Mouse (Mus musculus): Measurements from ENCODE around the gene Golga1.

The Golga1 gene

GRCm38 (mm10) chr2:39006149-39006730 lies 59.1 kb downstream of the Golga1 start:
- no peak for DNase-seq (ENCODE audit: low read depth, low spot score)

- DNase-seq (ENCODE audit: low read depth, low spot score), result peak; percentile 70
These were observed 59.7 kb downstream of the Golga1 start, which contains the start of gene Rpl35 for GRCm38 (mm10) chr2:39005574-39006079. Gene Rpl35, minus strand, starts transcription at chr2:39005624.

DNA sequence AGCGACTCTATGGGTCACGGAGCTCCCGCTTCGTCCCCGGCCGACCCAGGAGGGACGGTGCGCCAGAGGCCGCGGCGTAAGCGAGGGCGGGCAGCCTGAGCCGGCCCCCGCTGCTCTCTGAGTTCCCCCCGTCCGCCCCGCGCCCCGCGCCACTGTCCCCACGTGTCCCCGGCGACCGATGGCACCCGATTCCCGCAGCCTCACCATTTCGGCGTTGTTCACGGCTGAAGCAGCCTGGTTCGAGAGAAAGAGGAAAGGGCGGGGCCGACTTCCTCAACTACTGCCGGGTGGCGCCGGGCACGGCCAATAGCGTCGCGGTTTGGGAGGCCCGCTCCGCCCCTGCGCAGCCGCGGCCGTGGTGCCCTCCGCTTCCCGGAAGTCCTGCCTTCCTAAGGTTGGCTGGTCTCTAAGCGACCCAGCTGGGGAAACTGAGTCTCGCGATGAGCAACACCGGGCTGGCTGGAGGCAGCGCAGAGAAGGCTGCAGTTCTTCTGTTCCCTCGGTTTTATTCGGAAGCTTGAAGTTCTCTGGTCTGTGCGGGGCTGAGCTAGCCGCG lies 60.4 kb downstream of the Golga1 start, which contains the start of gene Arpc5l:
TSS of gene Arpc5l (plus strand) at position 469 of the 556 bp plus-strand sequence.
- peak; percentile 93 for DNase-seq (ENCODE audit: low read depth, low spot score)

GRCm38 (mm10) chr2:39004372-39004771 lies 61.0 kb downstream of the Golga1 start:
- peak; percentile 74 for DNase-seq (ENCODE audit: low read depth, low spot score)

DNA sequence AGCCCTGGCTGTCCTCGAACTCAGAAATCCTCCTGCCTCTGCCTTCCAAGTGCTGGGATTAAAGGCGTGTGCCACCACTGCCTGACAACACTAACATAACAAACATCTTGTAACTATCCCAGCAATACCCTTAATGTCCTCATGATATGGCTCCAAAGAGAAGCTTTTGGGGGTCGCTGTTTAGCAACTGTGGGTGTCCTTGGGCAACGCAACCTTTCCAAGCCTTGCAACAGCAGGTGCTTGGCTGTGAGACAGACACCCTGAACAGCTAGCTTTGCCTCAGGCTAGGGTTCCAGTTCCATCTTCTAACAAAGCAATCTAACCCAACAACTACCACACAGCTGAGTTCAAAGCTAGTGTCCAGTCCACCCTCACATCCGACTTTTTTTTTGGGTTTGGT lies 61.8 kb downstream of the Golga1 start:
- no peak for DNase-seq (ENCODE audit: low read depth, low spot score)

DNA sequence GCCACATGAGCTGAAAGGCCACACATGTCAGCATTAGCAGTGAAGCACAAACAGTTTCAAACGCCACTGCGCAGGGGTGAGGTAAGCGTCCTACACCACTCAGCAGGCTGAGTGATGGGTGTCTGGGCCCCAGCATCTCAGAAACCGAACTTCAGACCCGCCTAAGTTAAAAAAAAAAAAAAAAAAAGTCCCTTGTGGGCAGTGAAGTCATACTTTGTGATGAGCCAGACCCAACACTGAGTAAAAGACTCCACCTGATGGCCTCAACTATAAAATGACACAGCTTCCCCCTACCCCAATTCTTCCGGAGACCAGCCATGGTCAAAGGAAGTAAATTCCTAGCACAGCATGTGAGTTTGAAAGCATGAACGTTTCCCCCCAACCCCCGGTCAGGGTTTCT lies 62.2 kb downstream of the Golga1 start:
- no peak for DNase-seq (ENCODE audit: low read depth, low spot score)

DNA sequence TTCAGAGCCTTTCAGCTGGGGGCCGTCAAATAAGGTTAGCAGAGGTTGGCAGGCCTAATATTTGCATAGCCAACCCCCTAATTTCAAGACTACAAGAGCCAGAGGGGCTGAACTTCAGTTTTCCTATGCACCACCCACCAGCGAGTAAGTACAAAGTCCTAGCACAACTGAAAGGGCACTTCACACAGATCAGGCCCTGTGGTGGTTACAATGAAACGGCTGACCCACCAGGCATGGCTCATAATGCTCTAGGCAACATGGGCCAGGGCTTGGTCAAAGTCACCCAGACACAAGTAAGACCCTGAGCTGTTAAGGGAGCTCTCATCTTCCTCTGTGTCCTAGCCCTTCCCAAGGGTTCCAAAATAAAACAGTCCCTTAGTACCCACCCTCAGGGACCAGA lies 63.5 kb downstream of the Golga1 start:
- no peak for DNase-seq (ENCODE audit: low read depth, low spot score)

DNA sequence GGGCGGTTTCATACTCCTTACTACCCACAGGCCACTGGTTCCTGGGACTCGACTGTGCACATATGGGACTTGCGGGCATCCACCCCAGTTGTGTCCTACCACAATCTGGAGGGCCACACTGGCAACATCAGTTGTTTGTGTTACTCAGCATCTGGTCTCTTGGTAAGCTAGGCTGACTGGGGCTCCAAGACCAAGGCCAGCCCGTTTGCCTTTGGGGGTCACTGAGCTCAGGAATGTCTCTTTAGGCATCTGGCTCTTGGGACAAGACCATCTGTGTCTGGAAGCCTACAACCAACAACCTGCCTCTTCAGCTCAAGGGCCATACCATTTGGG lies 64.8 kb downstream of the Golga1 start:
- DNase-seq (ENCODE audit: low read depth, low spot score), result no peak

DNA sequence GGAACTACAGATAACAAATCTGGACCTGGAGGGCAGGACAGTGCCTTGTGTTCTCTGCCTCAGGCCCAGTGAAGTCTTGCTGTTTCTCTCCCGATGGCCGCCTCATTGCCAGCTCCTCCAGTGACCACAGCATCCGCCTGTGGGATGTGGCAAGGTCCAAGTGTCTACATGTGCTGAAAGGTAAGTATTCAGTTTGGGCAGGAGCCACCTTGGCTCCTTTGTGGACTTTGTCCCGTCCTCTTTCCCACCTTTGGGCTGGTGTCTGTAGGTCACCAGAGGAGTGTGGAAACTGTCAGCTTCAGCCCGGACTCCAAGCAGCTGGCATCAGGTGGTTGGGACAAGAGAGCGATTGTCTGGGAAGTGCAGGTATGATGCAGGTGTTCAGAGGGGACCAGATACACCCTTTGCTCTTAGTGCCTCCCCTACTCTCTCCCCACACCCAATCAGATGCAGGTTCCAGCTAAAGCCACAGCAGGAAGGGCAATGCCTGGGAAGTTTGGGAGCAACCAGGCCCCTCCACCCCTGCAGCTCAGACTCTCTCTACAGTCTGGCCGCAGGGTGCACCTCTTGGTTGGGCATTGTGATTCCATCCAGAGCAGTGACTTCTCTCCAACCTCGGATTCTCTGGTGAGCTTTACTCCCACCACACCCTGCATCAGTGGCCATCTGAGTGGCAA lies 65.3 kb downstream of the Golga1 start:
- no peak for DNase-seq (ENCODE audit: low read depth, low spot score)

DNA sequence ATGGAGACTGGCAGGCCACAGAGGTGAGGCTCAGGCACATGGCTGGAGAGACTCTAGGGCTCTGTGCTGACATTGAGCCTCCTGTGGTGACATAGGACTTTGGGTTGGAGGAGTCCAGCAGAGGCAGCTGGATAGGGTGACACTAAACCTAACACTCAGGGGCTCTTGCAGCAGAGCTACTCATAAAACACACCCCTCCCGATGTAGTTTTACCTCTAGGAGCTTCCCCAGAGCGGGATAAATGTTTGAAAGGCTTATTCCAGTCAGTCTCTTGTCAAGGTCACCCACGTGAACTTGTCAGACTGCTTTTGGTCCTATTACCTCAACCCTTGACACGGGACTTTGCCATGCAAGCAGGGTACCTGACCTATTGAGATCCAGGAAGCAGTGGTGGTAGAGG lies 66.0 kb downstream of the Golga1 start:
- no peak for DNase-seq (ENCODE audit: low read depth, low spot score)

DNA sequence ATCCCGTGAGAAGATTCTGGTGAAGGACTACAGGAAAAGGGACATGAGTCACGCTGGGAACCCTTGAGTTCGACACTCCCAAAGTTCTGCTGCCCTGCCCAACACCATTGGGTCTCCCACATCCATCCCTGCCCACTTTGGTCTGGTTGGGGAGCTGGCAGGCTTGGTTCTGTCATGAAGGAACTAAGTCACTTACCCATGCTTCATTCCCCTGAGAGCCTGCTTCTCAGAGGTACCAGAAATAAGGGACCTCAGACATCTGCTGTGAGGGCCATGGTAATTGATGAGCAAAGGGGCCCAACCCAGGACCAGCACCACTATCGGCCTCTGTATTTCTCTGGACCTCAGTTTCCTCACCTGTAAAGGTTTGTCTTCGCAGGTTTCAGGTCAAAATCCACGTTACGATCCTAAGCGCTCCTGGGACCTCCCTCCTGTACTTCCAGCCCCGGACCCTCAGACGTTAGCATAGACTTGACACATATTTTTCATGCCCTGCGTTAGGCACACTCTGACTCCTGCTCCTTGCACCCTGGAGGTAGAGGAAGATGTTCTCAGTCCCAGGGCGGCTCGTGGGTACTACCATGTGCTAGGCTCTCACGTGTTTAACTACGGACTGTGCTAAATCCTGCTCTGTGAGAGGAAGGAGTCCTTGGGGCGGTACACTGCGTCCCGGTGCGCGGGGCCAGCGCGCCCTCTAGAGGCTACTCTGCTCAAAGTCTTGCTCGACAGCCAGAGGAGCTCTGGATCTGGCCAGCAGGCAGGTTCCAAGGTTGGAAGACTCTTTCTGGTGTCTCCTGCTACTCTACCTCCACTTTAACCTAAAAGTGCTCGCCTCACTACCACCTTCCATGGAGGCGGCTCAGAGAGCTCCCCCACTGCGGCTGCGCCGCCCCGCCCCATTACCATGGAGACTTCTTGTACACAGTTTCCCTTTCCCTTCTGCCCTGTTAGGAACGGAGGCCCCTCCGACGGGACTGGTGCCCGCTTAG lies 67.7 kb downstream of the Golga1 start, which contains the start of gene Wdr38:
TSS of gene Wdr38 (plus strand) at position 91 of the 989 bp plus-strand sequence.
- peak; percentile 88 for DNase-seq (ENCODE audit: low read depth, low spot score)

- no peak for DNase-seq (ENCODE audit: low read depth, low spot score)
These were observed 72.9 kb downstream of the Golga1 start for GRCm38 (mm10) chr2:38992452-38992851.

- no peak for DNase-seq (ENCODE audit: low read depth, low spot score)
These were observed 73.3 kb downstream of the Golga1 start for GRCm38 (mm10) chr2:38992004-38992403.

DNA sequence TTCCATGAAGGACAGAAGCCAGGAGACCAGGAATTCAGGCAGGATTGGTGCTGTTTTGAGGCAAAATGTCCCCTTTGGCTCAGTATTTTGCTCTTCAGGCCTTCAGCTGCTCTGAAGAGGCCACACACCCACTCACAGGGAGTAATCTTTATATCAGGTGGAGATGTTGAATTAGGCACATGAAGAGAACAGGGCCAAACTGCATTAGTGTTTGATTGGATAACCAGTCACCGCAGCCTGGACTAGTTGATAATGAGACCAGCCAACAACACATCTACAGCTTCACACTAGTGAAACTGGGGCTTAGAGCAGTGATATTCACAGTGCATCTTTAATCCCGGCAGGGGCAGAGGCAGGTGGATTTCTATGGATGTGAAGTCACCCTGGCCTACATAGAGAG lies 76.4 kb downstream of the Golga1 start:
- no peak for DNase-seq (ENCODE audit: low read depth, low spot score)

DNA sequence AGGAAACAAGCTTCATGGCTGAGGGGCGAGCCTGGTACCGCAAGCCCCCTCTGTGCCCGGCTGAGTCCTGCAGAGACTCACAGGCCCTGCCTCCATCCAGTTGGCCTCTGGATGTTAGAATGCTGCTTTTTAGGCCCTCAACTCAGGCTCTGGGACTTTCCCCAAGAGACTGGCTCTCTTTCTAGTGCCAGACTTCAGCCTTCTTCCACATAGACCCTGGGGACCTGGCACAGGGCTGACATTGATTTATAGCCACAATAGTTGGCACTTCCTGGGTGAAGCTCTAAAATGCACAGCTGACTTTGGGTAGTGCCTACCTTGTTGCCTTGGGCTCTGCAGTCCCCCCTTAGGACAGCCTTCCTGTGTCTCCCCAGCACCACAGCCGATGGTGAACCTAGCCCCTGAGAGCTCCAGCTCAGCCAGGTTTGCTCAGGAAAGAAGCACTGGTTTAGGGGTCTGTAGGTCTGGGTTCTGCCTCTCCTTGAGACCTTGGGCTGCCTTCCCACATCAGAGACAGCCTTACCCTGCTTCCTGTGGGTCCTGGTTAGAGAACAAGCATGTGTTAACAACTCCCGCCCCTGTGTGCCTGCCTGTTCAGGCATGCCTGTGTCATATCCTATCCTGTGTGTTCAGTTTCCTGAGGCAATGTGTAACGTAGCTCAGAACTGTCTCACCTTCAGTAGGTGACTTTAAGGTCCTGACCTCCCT lies 77.4 kb downstream of the Golga1 start:
- peak; percentile 59 for DNase-seq (ENCODE audit: low read depth, low spot score)

DNA sequence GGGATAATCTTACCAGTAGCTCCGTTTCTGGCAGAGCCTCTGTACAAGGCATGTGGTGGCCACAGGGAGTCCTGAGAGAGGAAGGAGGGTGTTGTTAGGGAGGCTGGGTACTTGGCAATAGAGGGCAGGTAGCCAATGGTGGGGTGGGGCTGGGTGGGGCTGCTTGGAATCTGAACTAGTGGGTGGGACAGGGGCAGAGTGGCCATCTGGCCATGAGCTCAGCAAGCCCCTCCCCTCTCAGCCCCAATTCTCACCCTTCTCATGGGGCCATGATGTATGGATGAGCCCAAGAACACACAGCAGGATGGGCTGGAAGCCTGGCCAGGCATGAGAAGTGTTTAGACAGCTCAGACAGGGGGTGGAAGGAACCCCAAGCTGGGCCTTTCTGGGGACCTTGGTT lies 78.0 kb downstream of the Golga1 start:
- no peak for DNase-seq (ENCODE audit: low read depth, low spot score)

DNA sequence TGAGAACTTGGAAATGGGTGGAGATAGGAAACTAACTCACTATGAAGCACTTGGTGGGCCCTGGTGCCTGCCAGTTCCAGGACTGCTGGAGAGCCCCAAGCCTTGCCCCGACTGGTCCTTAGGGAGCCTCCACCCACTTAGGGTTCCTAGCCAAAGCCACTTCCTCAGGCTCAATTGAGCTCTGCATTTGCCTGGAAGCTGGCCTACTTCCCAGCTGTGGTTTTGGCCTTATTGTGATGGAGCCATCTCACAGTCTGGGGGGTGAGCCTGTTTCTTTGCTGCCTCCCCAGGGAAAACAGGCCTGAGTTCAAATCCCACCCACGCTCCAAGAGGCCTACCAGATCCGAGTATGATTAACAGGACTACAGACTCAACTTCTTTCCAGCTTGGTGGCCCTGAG lies 78.8 kb downstream of the Golga1 start:
- no peak for DNase-seq (ENCODE audit: low read depth, low spot score)

GRCm38 (mm10) chr2:38983456-38983855 lies 81.9 kb downstream of the Golga1 start:
- no peak for DNase-seq (ENCODE audit: low read depth, low spot score)

GRCm38 (mm10) chr2:38977837-38978236 lies 87.5 kb downstream of the Golga1 start:
- DNase-seq (ENCODE audit: low read depth, low spot score), result no peak

DNA sequence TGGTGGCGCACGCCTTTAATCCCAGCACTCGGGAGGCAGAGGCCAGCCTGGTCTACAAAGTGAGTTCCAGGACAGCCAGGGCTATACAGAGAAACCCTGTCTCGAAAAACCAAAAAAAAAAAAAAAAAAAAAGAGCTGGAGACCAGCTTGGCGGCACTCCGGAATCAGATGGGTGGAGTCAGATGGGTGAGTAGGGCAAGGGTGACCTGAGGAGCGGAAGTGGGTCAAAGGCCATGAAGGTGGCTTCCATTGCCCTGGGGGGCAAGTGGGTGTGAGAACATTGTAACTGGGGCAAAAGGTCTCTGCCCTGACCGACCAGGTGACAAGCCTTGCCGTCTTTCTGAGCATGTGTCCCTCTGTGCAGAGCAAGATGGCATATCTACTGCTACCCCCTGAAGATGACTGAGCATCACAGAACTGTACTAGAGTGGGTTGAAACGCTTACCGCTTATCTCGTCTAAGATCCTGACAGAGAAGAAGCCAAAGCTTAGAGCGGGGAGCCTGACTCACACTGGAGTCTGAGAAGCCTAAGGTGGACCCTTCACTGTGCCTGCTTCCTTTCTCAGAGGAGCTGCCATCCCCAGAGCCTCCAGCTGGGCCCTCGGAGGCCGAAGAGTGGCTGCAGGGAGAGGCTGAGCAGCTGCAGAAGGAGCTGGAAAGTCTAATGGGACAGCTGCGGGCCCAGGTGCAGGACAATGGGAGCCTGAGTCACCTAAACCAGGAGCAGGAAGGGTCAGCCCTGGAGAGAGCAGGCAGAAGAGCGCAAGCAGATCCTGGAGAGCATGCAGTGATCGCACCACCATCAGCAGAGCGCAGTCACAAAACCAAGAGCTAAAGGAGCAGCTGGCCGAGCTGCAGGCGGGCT lies 89.2 kb downstream of the Golga1 start:
- no peak for DNase-seq (ENCODE audit: low read depth, low spot score)
